Mouse (Mus musculus): ENCODE results near the gene Ptprr. TPM values are rescaled to one million over a fixed set of nuclear protein-coding genes. Genes with fewer than 3 reads are reported as not detected.

Ptprr gene
- total and polyA plus RNA-seq, 2 experiments = 0.09 TPM; not detected in 1

GRCm38 (mm10) chr10:116309460-116309859, 291.4 kb downstream of the Ptprr start:
- Histone ChIP-seq H3K4me1 (ENCODE audit: control insufficient read depth, insufficient read depth, low read length) (no peaks in the 10 kb centered on the region; the same call in 1 of the 2 replicates), H3K79me2 (ENCODE audit: control insufficient read depth, insufficient read depth, low read length) (0 out of 2 replicates have a peak, but pooled peaks cover 2% of the 10 kb centered on the region), H3K27me3 (ENCODE audit: control insufficient read depth, insufficient read depth, low read length) (no peaks in the 10 kb centered on the region), H3K36me3 (ENCODE audit: control insufficient read depth, insufficient read depth, low read length) (peaks cover 1% of the 10 kb centered on the region; the same call in 1 of the 2 replicates), H3K4me3 (ENCODE audit: insufficient read depth, low read depth, low read length) (peak overlapping the region; percentile 24; the same call in 1 of the 2 replicates), H3K27ac (replicated peaks; ENCODE audit: insufficient read depth, low read depth, low read length) (peak overlapping the region; percentile 57; the same call in 1 of the 2 replicates), H3K9ac (ENCODE audit: low read depth, low read length) (no peak overlapping the region)
- no peak for DNase-seq (ENCODE audit: extremely low read depth, low read depth, low spot score)
- WGBS = 59% methylated on average over 2 of the region's 2 CpGs
- TF ChIP-seq POLR2A (IDR thresholded peaks at IDR 0.05; ENCODE audit: extremely low read depth, insufficient read depth, low read length) (no peak), CTCF (IDR thresholded peaks at IDR 0.05; ENCODE audit: low read depth, low read length) (no peak)

GRCm38 (mm10) chr10:116310516-116311210, 292.6 kb downstream of the Ptprr start:
- H3K27me3 ChIP-seq (ENCODE audit: control insufficient read depth, insufficient read depth, low read length) = no peaks in the 10 kb centered on the region
- WGBS = 46% methylated on average over 11 of the region's 11 CpGs
- no peak for DNase-seq (ENCODE audit: extremely low read depth, low read depth, low spot score)
- H3K79me2 ChIP-seq (ENCODE audit: control insufficient read depth, insufficient read depth, low read length) = 0 out of 2 replicates have a peak, but pooled peaks cover 2% of the 10 kb centered on the region
- peaks cover 1% of the 10 kb centered on the region; the same call in 1 of the 2 replicates for H3K36me3 ChIP-seq (ENCODE audit: control insufficient read depth, insufficient read depth, low read length)
- no peak for TF ChIP-seq CTCF (IDR thresholded peaks at IDR 0.05; ENCODE audit: low read depth, low read length)
- TF ChIP-seq POLR2A (IDR thresholded peaks at IDR 0.05; ENCODE audit: extremely low read depth, insufficient read depth, low read length) = no peak
- H3K4me3 ChIP-seq (ENCODE audit: insufficient read depth, low read depth, low read length) = no peak overlapping the region
- H3K9ac ChIP-seq (ENCODE audit: low read depth, low read length) = peak overlapping the region; percentile 69
- H3K27ac ChIP-seq (replicated peaks; ENCODE audit: insufficient read depth, low read depth, low read length) = peak overlapping the region; percentile 72
- H3K4me1 ChIP-seq (ENCODE audit: control insufficient read depth, insufficient read depth, low read length) = no peaks in the 10 kb centered on the region; the same call in 1 of the 2 replicates

GRCm38 (mm10) chr10:116319246-116319645, 301.2 kb downstream of the Ptprr start:
- Histone ChIP-seq H3K9ac (ENCODE audit: low read depth, low read length) (no peak overlapping the region), H3K4me1 (ENCODE audit: control insufficient read depth, insufficient read depth, low read length) (peaks cover 2% of the 10 kb centered on the region), H3K4me3 (ENCODE audit: insufficient read depth, low read depth, low read length) (no peak overlapping the region), H3K79me2 (ENCODE audit: control insufficient read depth, insufficient read depth, low read length) (no peaks in the 10 kb centered on the region; the same call in 1 of the 2 replicates), H3K27ac (replicated peaks; ENCODE audit: insufficient read depth, low read depth, low read length) (no peak overlapping the region), H3K36me3 (ENCODE audit: control insufficient read depth, insufficient read depth, low read length) (no peaks in the 10 kb centered on the region; the same call in none of the 2 replicates), H3K27me3 (ENCODE audit: control insufficient read depth, insufficient read depth, low read length) (no peaks in the 10 kb centered on the region)
- WGBS = 14% methylated on average over 12 of the region's 12 CpGs
- DNase-seq (ENCODE audit: extremely low read depth, low read depth, low spot score) = peak; percentile 61
- peak; percentile 56 for TF ChIP-seq CTCF (IDR thresholded peaks at IDR 0.05; ENCODE audit: low read depth, low read length)
- TF ChIP-seq POLR2A (IDR thresholded peaks at IDR 0.05; ENCODE audit: extremely low read depth, insufficient read depth, low read length) = no peak

Other genes starting within 250 kb of the Ptprr start
- gene Tspan8, start 201.4 kb upstream of the Ptprr start, total RNA-seq (2014; rRNA removed) = 1.6 and 1.9 TPM in 2 replicates
- 0.20 and 0.31 TPM in 2 replicates for gene Tspan8, start 201.4 kb upstream of the Ptprr start, polyA plus RNA-seq (2012; rRNA removed)
- gene 4933416C03Rik, start 95.7 kb downstream of the Ptprr start, total RNA-seq (2014; rRNA removed) = not detected in 2 replicates
- gene 4933416C03Rik, start 95.7 kb downstream of the Ptprr start, polyA plus RNA-seq (2012; rRNA removed) = not detected in 2 replicates